Mouse (Mus musculus) olfactory bulb, adult 2 months (tissue): ENCODE results near the gene Coq10a.

Experiments
- CTCF ChIP-seq: fragments of 200-500 bp; IDR thresholded peaks from 2 replicates; pipeline ENCODE4 v1.5.1; 2012; ENCODE audit warnings: low read depth, mild to moderate bottlenecking, low read length, moderate library complexity; ENCODE audit not compliant: insufficient read depth
- POLR2A ChIP-seq: fragments of 200-500 bp; IDR thresholded peaks from 2 replicates; pipeline ENCODE4 v1.6.1; 2012; ENCODE audit warnings: mild to moderate bottlenecking, low read depth, low read length, moderate library complexity; ENCODE audit not compliant: insufficient read depth

- TF ChIP-seq CTCF (no peak), POLR2A (no peak)
Observed at GRCm38 (mm10) chr10:128321641-128322040, 47.2 kb downstream of the Coq10a start.
